In genomic region chr5:45292383-45292782, GRCm38 (mm10) we compare ENCODE assay signal across 9 mouse cellular contexts.
DNase-seq lines count a peak whose midpoint lies in the region; ATAC-seq lines count a peak whose summit lies in the region.
"Had no signal": no experiment of that assay in that cellular context is flagged by ENCODE, and none has a peak within 500 bp of the region (broad histone marks: within the 10 kb centered on the region; RNA-seq: fewer than 3 reads in every experiment).

No protein-coding gene starts in this region.

- H3K9ac ChIP-seq in liver, embryonic 15.5 days: no peak overlapping the region
- H3K9ac ChIP-seq: neural tube, embryonic 12.5 days had no signal

- H3K4me1 ChIP-seq in liver, embryonic 15.5 days (replicated peaks): no peaks in the 10 kb centered on the region
- no peaks in the 10 kb centered on the region for H3K4me1 ChIP-seq in midbrain, embryonic 10.5 days
- H3K4me1 ChIP-seq: neural tube, embryonic 12.5 days had no signal

- no peak overlapping the region for H3K4me2 ChIP-seq in liver, embryonic 15.5 days
- H3K4me2 ChIP-seq: neural tube, embryonic 12.5 days had no signal

- no peak overlapping the region for H3K4me3 ChIP-seq in liver, embryonic 15.5 days (replicated peaks)
- H3K4me3 ChIP-seq in midbrain, embryonic 10.5 days: no peak overlapping the region
- H3K4me3 ChIP-seq: neural tube, embryonic 12.5 days had no signal

- no peaks in the 10 kb centered on the region for H3K27me3 ChIP-seq in liver, embryonic 15.5 days
- no peaks in the 10 kb centered on the region for H3K27me3 ChIP-seq in midbrain, embryonic 10.5 days (ENCODE audit: low read depth, poor library complexity, severe bottlenecking)
- H3K27me3 ChIP-seq: neural tube, embryonic 12.5 days had no signal

- peak; percentile 18; the same call in 1 of the 2 replicates for ATAC-seq in liver, embryonic 15.5 days (ENCODE audit: insufficient read depth)

- H3K27ac ChIP-seq in liver, embryonic 15.5 days (replicated peaks): no peak overlapping the region
- H3K27ac ChIP-seq in midbrain, embryonic 10.5 days (replicated peaks): no peak overlapping the region
- H3K27ac ChIP-seq: neural tube, embryonic 12.5 days had no signal

- H3K9me3 ChIP-seq in liver, embryonic 15.5 days (replicated peaks): no peaks in the 10 kb centered on the region
- H3K9me3 ChIP-seq in midbrain, embryonic 10.5 days (replicated peaks): no peaks in the 10 kb centered on the region
- H3K9me3 ChIP-seq: neural tube, embryonic 12.5 days had no signal

- H3K36me3 ChIP-seq in liver, embryonic 15.5 days (replicated peaks): no peaks in the 10 kb centered on the region
- no peaks in the 10 kb centered on the region for H3K36me3 ChIP-seq in midbrain, embryonic 10.5 days
- H3K36me3 ChIP-seq: neural tube, embryonic 12.5 days had no signal

- WGBS in liver, embryonic 15.5 days (ENCODE audit: insufficient replicate concordance): 33% methylated on average over 1 of the region's 1 CpGs
- 94% methylated on average over 1 of the region's 1 CpGs for WGBS in midbrain, embryonic 10.5 days

- peak; percentile 5 to 36 for DNase-seq in urinary bladder, postnatal 36 days (ENCODE audit: low spot score in 2 of 2)
- no peak for DNase-seq in urinary bladder, postnatal 25 days (ENCODE audit: low spot score)
- DNase-seq in heart, postnatal 4 days: peak; percentile 68
- DNase-seq in thymus, postnatal 14 days: no peak
- DNase-seq in layer of hippocampus, adult 11-12 months (ENCODE audit: low spot score): no peak
- DNase-seq in B cell, adult 2 months: no peak
- no peak for DNase-seq in midbrain, embryonic 10.5 days (ENCODE audit: low spot score)

Comparison
In these comparisons a context has a peak if more than half of its experiments do, and no peak if none do; other contexts are left out.
1. DNase-seq: peak in urinary bladder, postnatal 36 days (2 of 2) and heart, postnatal 4 days (single experiment); none in urinary bladder, postnatal 25 days (single experiment), thymus, postnatal 14 days (single experiment), layer of hippocampus, adult 11-12 months (single experiment), B cell, adult 2 months (0 of 2) and midbrain, embryonic 10.5 days (single experiment).